Mouse (Mus musculus) midbrain, embryonic 13.5 days (tissue): Measurements from ENCODE around the gene Sumo3. TPM values are rescaled to one million over a fixed set of nuclear protein-coding genes. Genes with fewer than 3 reads are reported as not detected.

Experiments used
- ATAC-seq: fragments of 200-750 bp; cut with Nextera tagmentation; 2 replicates; pipeline ENCODE4 v1.8.0; 2017; ENCODE audit warnings: mild to moderate bottlenecking, moderate TSS enrichment, moderate library complexity
- H3K27ac ChIP-seq: fragments of 300-500 bp; sonication (generic); 2 replicates; pipeline ENCODE4 v1.5.1; 2015; ENCODE audit warnings: inconsistent platforms, mild to moderate bottlenecking, moderate library complexity
- H3K27me3 ChIP-seq: fragments of 300-500 bp; sonication (generic); 2 replicates; pipeline ENCODE4 v1.6.1; 2015; ENCODE audit warnings: mild to moderate bottlenecking, inconsistent platforms
- H3K36me3 ChIP-seq: fragments of 300-500 bp; sonication (generic); 2 replicates; pipeline ENCODE4 v1.6.1; 2015; ENCODE audit warnings: mild to moderate bottlenecking, inconsistent platforms
- H3K4me1 ChIP-seq: fragments of 300-500 bp; sonication (generic); replicated peaks from 2 replicates; pipeline ENCODE4 v1.6.1; 2015; ENCODE audit warnings: inconsistent platforms
- H3K4me2 ChIP-seq: fragments of 300-500 bp; sonication (generic); replicated peaks from 2 replicates; pipeline ENCODE4 v1.6.1; 2015; ENCODE audit warnings: moderate library complexity, mild to moderate bottlenecking, inconsistent platforms
- H3K4me3 ChIP-seq: fragments of 300-500 bp; sonication (generic); replicated peaks from 2 replicates; pipeline ENCODE4 v1.5.1; 2015; ENCODE audit warnings: mild to moderate bottlenecking, inconsistent platforms
- H3K9ac ChIP-seq: fragments of 300-500 bp; sonication (generic); replicated peaks from 2 replicates; pipeline ENCODE4 v1.6.1; 2015; ENCODE audit warnings: mild to moderate bottlenecking, inconsistent platforms
- H3K9me3 ChIP-seq: fragments of 300-500 bp; sonication (generic); 2 replicates; pipeline ENCODE4 v1.6.1; 2016; ENCODE audit warnings: mild to moderate bottlenecking, inconsistent platforms
- WGBS: fragments of 180-500 bp; shearing (Covaris S2); methylation state at CpG from one replicate; pipeline ENCODE4 v1.1.7; 2015; 5-methylcytosine and 5-hydroxymethylcytosine counted together
- polyA plus RNA-seq: library from polyadenylated mRNA; unstranded; fragments of >200 nt; fragmentation: Nextera tagmentation; extraction: Ambion mirVana; gene quantifications from 2 replicates; pipeline ENCODE4 v1.2.1, GENCODE M21; 2015

The Sumo3 gene
- 302 and 320 TPM in 2 replicates for polyA plus RNA-seq

- 1% methylated on average over 113 of the region's 119 CpGs for WGBS
- no peaks in the 10 kb centered on the region for H3K27me3 ChIP-seq
- peak; percentile 85 for ATAC-seq
- H3K27ac ChIP-seq, result peak within 1 kb of the TSS; percentile 92
- H3K4me1 ChIP-seq, result peaks cover 22% of the 10 kb centered on the region
- peak within 1 kb of the TSS; percentile 76 for H3K4me3 ChIP-seq
- peak within 1 kb of the TSS; percentile 79 for H3K4me2 ChIP-seq
- H3K36me3 ChIP-seq, result peaks cover 17% of the 10 kb centered on the region
- no peaks in the 10 kb centered on the region for H3K9me3 ChIP-seq
- H3K9ac ChIP-seq, result peak within 1 kb of the TSS; percentile 85
Observed at GRCm38 (mm10) chr10:77605908-77606826, at the start of gene Sumo3, which contains the start of gene Gm49325. Sumo3 (plus strand) TSS chr10:77606097. Gm49325 (plus strand) TSS chr10:77606197.

GRCm38 (mm10) chr10:77556631-77557030 is 49.3 kb upstream of the Sumo3 start:
- H3K36me3 ChIP-seq, result no peaks in the 10 kb centered on the region
- no peak overlapping the region for H3K4me3 ChIP-seq
- no peak overlapping the region for H3K9ac ChIP-seq
- ATAC-seq, result no peak
- H3K9me3 ChIP-seq, result no peaks in the 10 kb centered on the region
- no peak overlapping the region for H3K4me2 ChIP-seq
- no peaks in the 10 kb centered on the region for H3K27me3 ChIP-seq
- 93% methylated on average over 7 of the region's 7 CpGs for WGBS
- H3K27ac ChIP-seq, result no peak overlapping the region
- H3K4me1 ChIP-seq, result no peaks in the 10 kb centered on the region

DNA sequence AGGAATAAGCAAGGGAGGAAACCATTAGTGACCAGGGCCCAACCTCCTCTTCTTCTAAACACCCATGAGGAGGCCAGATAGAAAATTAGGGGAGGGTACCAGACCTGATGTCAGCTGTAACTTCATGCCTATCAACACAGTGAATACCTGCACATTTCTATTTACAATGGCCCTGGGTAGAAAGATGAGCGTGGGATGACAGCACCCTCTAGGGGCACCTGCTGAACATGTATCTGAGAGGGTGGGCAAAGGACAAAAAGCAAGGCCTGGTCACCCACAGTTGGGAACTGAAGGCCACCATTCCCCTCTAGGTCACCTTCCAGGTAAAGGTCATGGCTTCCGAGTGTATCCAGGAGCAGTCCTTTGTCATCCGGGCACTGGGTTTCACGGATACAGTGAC is 48.3 kb upstream of the Sumo3 start:
- Histone ChIP-seq H3K4me3 (no peak overlapping the region), H3K27me3 (no peaks in the 10 kb centered on the region), H3K4me2 (no peak overlapping the region), H3K4me1 (no peaks in the 10 kb centered on the region), H3K27ac (no peak overlapping the region), H3K9ac (no peak overlapping the region), H3K36me3 (no peaks in the 10 kb centered on the region), H3K9me3 (no peaks in the 10 kb centered on the region)
- WGBS, result 92% methylated on average over 4 of the region's 4 CpGs
- ATAC-seq, result no peak

- no peak overlapping the region for H3K4me3 ChIP-seq
- H3K4me1 ChIP-seq, result no peaks in the 10 kb centered on the region
- H3K4me2 ChIP-seq, result no peak overlapping the region
- WGBS, result 87% methylated on average over 11 of the region's 11 CpGs
- H3K36me3 ChIP-seq, result no peaks in the 10 kb centered on the region
- H3K9me3 ChIP-seq, result no peaks in the 10 kb centered on the region
- H3K27me3 ChIP-seq, result no peaks in the 10 kb centered on the region
- ATAC-seq, result no peak
- no peak overlapping the region for H3K27ac ChIP-seq
- H3K9ac ChIP-seq, result no peak overlapping the region
Observed at GRCm38 (mm10) chr10:77560090-77560489, 45.8 kb upstream of the Sumo3 start.

DNA sequence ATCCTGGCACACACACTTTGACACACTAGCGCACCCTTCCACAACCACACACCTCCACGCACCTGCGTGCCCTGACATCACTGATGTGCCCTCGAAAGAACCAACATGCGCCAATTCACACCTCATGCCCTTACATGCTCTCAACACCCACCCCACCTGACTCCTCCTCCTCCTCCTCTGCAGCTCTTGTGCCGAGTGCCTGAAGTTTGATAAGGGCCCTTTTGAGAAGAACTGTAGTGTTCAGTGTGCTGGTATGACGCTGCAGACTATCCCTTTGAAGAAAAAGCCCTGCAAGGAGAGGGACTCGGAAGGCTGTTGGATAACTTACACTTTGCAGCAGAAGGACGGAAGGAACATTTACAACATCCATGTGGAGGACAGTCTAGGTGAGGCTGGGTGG is 45.1 kb upstream of the Sumo3 start:
- no peaks in the 10 kb centered on the region for H3K9me3 ChIP-seq
- H3K27ac ChIP-seq, result no peak overlapping the region
- no peak for ATAC-seq
- 88% methylated on average over 9 of the region's 9 CpGs for WGBS
- no peak overlapping the region for H3K4me2 ChIP-seq
- no peak overlapping the region for H3K4me3 ChIP-seq
- H3K36me3 ChIP-seq, result no peaks in the 10 kb centered on the region
- H3K4me1 ChIP-seq, result no peaks in the 10 kb centered on the region
- H3K9ac ChIP-seq, result no peak overlapping the region
- H3K27me3 ChIP-seq, result no peaks in the 10 kb centered on the region

DNA sequence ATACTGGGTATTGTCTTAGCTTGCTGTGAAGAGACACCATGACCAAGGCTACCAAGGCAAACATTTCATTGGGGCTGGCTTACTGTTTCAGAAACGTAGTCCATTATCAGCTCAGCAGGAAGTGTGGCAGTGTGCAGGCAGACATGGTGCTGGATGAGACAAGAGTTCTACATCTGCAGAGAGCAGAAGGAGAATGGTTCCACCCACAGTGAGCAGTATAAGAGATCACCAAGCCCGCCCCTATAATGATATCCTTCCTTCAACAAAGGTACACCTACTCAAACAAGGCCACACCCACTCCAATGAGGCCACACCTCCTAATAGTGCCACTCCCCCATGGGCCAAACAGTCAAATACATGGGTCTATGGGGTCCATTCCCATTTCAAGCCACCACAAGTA is 44.4 kb upstream of the Sumo3 start:
- Histone ChIP-seq H3K36me3 (no peaks in the 10 kb centered on the region), H3K9me3 (no peaks in the 10 kb centered on the region), H3K4me1 (no peaks in the 10 kb centered on the region), H3K27me3 (no peaks in the 10 kb centered on the region), H3K27ac (no peak overlapping the region), H3K9ac (no peak overlapping the region), H3K4me3 (no peak overlapping the region), H3K4me2 (no peak overlapping the region)
- 79% methylated on average over 2 of the region's 2 CpGs for WGBS
- no peak for ATAC-seq

GRCm38 (mm10) chr10:77565005-77565404 is 40.9 kb upstream of the Sumo3 start:
- WGBS, result 85% methylated on average over 8 of the region's 8 CpGs
- Histone ChIP-seq H3K27me3 (no peaks in the 10 kb centered on the region), H3K27ac (no peak overlapping the region), H3K4me2 (no peak overlapping the region), H3K9ac (no peak overlapping the region), H3K9me3 (no peaks in the 10 kb centered on the region), H3K4me3 (no peak overlapping the region), H3K36me3 (no peaks in the 10 kb centered on the region), H3K4me1 (peaks cover 5% of the 10 kb centered on the region; the same call in 1 of the 2 replicates)
- ATAC-seq, result no peak

DNA sequence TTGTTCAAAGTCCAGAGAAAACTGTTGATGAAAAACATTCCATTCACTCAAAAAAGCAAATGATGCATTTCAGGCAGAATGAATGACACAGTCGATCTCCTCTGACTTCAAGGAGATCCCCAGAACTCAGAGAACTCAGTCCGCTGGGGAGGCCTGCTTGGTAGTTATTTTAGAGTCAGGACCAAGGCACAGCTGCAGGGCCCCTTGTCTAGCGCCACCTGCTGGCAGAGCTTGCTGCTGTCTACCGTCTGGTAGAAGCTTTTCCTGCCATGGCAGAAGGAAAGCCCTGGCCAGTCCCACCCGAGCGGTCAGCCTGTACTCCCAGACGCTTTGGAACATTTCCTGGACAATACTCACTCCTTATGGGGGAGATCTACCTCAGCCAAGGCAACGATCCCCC is 39.2 kb upstream of the Sumo3 start:
- WGBS, result 38% methylated on average over 8 of the region's 8 CpGs
- H3K27me3 ChIP-seq, result no peaks in the 10 kb centered on the region
- H3K4me1 ChIP-seq, result peaks cover 5% of the 10 kb centered on the region; the same call in 1 of the 2 replicates
- no peak overlapping the region for H3K27ac ChIP-seq
- no peaks in the 10 kb centered on the region for H3K36me3 ChIP-seq
- ATAC-seq, result no peak
- H3K9me3 ChIP-seq, result no peaks in the 10 kb centered on the region
- H3K4me3 ChIP-seq, result no peak overlapping the region
- no peak overlapping the region for H3K9ac ChIP-seq
- H3K4me2 ChIP-seq, result no peak overlapping the region

GRCm38 (mm10) chr10:77569481-77569880 is 36.4 kb upstream of the Sumo3 start:
- no peak overlapping the region for H3K4me3 ChIP-seq
- peaks cover 5% of the 10 kb centered on the region; the same call in 1 of the 2 replicates for H3K4me1 ChIP-seq
- H3K4me2 ChIP-seq, result no peak overlapping the region
- no peak overlapping the region for H3K27ac ChIP-seq
- H3K27me3 ChIP-seq, result no peaks in the 10 kb centered on the region
- H3K36me3 ChIP-seq, result no peaks in the 10 kb centered on the region
- H3K9ac ChIP-seq, result no peak overlapping the region
- WGBS, result 32% methylated on average over 7 of the region's 7 CpGs
- no peak for ATAC-seq
- H3K9me3 ChIP-seq, result no peaks in the 10 kb centered on the region

DNA sequence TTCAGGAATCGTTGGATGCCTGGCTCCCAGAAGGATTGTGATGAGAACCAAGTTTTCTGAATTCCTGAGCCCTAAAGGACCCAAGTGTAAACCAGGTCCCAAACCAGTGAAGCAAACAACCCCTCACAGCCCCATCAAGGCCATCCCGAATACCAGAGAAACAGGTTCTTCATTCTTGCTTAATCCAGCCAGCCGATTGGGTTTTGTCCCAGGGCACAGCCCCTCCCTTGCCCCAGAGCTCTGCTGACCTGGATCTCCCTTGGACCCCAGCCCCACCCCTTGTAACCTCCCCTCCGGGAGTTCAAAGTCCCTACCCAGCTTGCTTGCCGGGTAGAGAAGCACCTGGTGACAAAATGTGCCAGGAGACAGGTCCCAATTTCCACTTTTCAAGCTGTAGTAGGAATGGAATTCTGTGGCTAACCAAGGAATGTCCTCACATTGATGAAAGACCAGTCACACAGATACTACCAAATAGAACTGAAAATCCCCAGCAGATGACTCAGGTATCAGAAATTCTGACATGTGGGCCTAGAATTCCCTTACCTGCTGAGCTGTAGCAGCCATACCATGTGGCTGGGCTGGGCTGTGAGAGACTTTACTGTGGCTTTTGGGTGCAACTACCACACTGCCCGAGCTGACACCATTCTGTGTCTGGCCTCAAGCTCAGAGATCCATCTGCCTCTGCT is 35.8 kb upstream of the Sumo3 start:
- ATAC-seq, result no peak
- 62% methylated on average over 6 of the region's 6 CpGs for WGBS
- no peak overlapping the region for H3K9ac ChIP-seq
- H3K9me3 ChIP-seq, result no peaks in the 10 kb centered on the region
- no peaks in the 10 kb centered on the region for H3K27me3 ChIP-seq
- H3K36me3 ChIP-seq, result no peaks in the 10 kb centered on the region
- no peak overlapping the region for H3K27ac ChIP-seq
- H3K4me2 ChIP-seq, result no peak overlapping the region
- H3K4me1 ChIP-seq, result peaks cover 5% of the 10 kb centered on the region; the same call in 1 of the 2 replicates
- H3K4me3 ChIP-seq, result no peak overlapping the region

- WGBS, result 33% methylated on average over 3 of the region's 3 CpGs
- peaks cover 5% of the 10 kb centered on the region; the same call in 1 of the 2 replicates for H3K4me1 ChIP-seq
- H3K9me3 ChIP-seq, result no peaks in the 10 kb centered on the region
- no peak overlapping the region for H3K9ac ChIP-seq
- H3K4me2 ChIP-seq, result no peak overlapping the region
- no peak overlapping the region for H3K27ac ChIP-seq
- no peaks in the 10 kb centered on the region for H3K36me3 ChIP-seq
- no peak for ATAC-seq
- no peaks in the 10 kb centered on the region for H3K27me3 ChIP-seq
- H3K4me3 ChIP-seq, result no peak overlapping the region
Observed at GRCm38 (mm10) chr10:77572225-77572624, 33.7 kb upstream of the Sumo3 start.

DNA sequence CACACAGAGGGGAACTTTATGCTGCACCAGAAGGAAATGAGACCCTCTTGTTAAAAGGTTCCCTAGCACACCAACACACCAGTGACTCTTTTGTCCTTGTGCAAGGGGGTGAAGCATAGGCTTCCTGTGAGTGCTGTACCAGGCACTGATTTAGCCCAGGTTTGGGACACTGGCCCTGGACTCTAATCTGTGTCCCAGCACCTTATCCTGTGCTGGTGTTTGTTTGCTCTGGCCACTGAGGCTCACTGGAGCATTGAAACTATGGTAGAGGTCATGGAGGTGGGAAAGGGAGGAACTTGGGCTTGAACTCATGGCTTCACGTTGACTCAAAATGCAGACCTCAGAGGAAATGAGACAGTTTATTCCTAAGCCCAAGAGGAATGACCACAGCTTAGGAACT is 32.7 kb upstream of the Sumo3 start:
- Histone ChIP-seq H3K4me3 (no peak overlapping the region), H3K4me2 (no peak overlapping the region), H3K4me1 (peaks cover 5% of the 10 kb centered on the region; the same call in 1 of the 2 replicates), H3K36me3 (no peaks in the 10 kb centered on the region), H3K27me3 (no peaks in the 10 kb centered on the region), H3K9me3 (no peaks in the 10 kb centered on the region), H3K9ac (no peak overlapping the region), H3K27ac (no peak overlapping the region)
- no peak for ATAC-seq
- WGBS, result 64% methylated on average over 1 of the region's 1 CpGs
